Mouse (Mus musculus): ENCODE data around the gene Sec22c. TPM values are rescaled to one million over a fixed set of nuclear protein-coding genes. Genes with fewer than 3 reads are reported as not detected.

The Sec22c gene
- total RNA-seq (2014; rRNA removed): 26.9 and 34.3 TPM in 2 replicates
- 30.5 and 34.4 TPM in 2 replicates for polyA plus RNA-seq (2015; fragmentation: Nextera tagmentation; extraction: Ambion mirVana)

- peak; percentile 96 for ATAC-seq (ENCODE audit: low FRiP score)
- WGBS: 2% methylated on average over 68 of the region's 69 CpGs
- peak; percentile 93 for DNase-seq (ENCODE audit: low spot score)
- Histone ChIP-seq H3K36me3 (ENCODE audit: insufficient read depth, low read length) (no peaks in the 10 kb centered on the region), H3K27me3 (ENCODE audit: insufficient read depth, low read length) (peaks cover 3% of the 10 kb centered on the region; the same call in 1 of the 2 replicates), H3K4me2 (ENCODE audit: low read depth, low read length, poor library complexity, severe bottlenecking) (peak within 1 kb of the TSS; percentile 97), H3K4me3 (ENCODE audit: low read depth, low read length) (peak within 1 kb of the TSS; percentile 68), H3K9me3 (ENCODE audit: low read length) (no peaks in the 10 kb centered on the region), H3K4me1 (ENCODE audit: insufficient read depth, low read length) (peaks cover 5% of the 10 kb centered on the region; the same call in 1 of the 2 replicates), H3K27ac (ENCODE audit: low read depth, low read length) (peak within 1 kb of the TSS; percentile 79), H3K9ac (replicated peaks; ENCODE audit: low read length, poor library complexity, severe bottlenecking) (peak within 1 kb of the TSS; percentile 77)
- no peak for TF ChIP-seq CTCF (IDR thresholded peaks at IDR 0.05)
These were observed at the start of gene Sec22c for GRCm38 (mm10) chr9:121704646-121705625. TSS of gene Sec22c (minus strand) at chr9:121705490.

GRCm38 (mm10) chr9:121754624-121755023 is 49.3 kb upstream of the Sec22c start:
- no peaks in the 10 kb centered on the region for H3K27me3 ChIP-seq (ENCODE audit: insufficient read depth, low read length)
- 89% methylated on average over 3 of the region's 3 CpGs for WGBS
- H3K36me3 ChIP-seq (ENCODE audit: insufficient read depth, low read length): peaks cover 62% of the 10 kb centered on the region
- ATAC-seq (ENCODE audit: low FRiP score) (no peak), DNase-seq (ENCODE audit: low spot score) (no peak)
- H3K27ac ChIP-seq (ENCODE audit: low read depth, low read length): no peak overlapping the region
- no peaks in the 10 kb centered on the region for H3K9me3 ChIP-seq (ENCODE audit: low read length)
- no peak for TF ChIP-seq CTCF (IDR thresholded peaks at IDR 0.05)
- H3K4me3 ChIP-seq (ENCODE audit: low read depth, low read length): no peak overlapping the region
- H3K4me1 ChIP-seq (ENCODE audit: insufficient read depth, low read length): no peaks in the 10 kb centered on the region; the same call in 1 of the 2 replicates
- H3K9ac ChIP-seq (replicated peaks; ENCODE audit: low read length, poor library complexity, severe bottlenecking): no peak overlapping the region
- H3K4me2 ChIP-seq (ENCODE audit: low read depth, low read length, poor library complexity, severe bottlenecking): no peak overlapping the region

- Histone ChIP-seq H3K9ac (replicated peaks; ENCODE audit: low read length, poor library complexity, severe bottlenecking) (no peak overlapping the region), H3K4me1 (ENCODE audit: insufficient read depth, low read length) (no peaks in the 10 kb centered on the region), H3K9me3 (ENCODE audit: low read length) (no peaks in the 10 kb centered on the region), H3K27ac (ENCODE audit: low read depth, low read length) (no peak overlapping the region), H3K27me3 (ENCODE audit: insufficient read depth, low read length) (no peaks in the 10 kb centered on the region), H3K36me3 (ENCODE audit: insufficient read depth, low read length) (peaks cover 78% of the 10 kb centered on the region), H3K4me2 (ENCODE audit: low read depth, low read length, poor library complexity, severe bottlenecking) (no peak overlapping the region), H3K4me3 (ENCODE audit: low read depth, low read length) (no peak overlapping the region)
- no peak for ATAC-seq (ENCODE audit: low FRiP score)
- no peak for TF ChIP-seq CTCF (IDR thresholded peaks at IDR 0.05)
- WGBS: 96% methylated on average over 9 of the region's 9 CpGs
- DNase-seq (ENCODE audit: low spot score): no peak
These were observed 47.5 kb upstream of the Sec22c start for GRCm38 (mm10) chr9:121752774-121753173.

- H3K9ac ChIP-seq (replicated peaks; ENCODE audit: low read length, poor library complexity, severe bottlenecking): no peak overlapping the region
- no peaks in the 10 kb centered on the region for H3K4me1 ChIP-seq (ENCODE audit: insufficient read depth, low read length)
- DNase-seq (ENCODE audit: low spot score) (no peak), ATAC-seq (ENCODE audit: low FRiP score) (no peak)
- no peaks in the 10 kb centered on the region for H3K27me3 ChIP-seq (ENCODE audit: insufficient read depth, low read length)
- TF ChIP-seq CTCF (IDR thresholded peaks at IDR 0.05): no peak
- H3K9me3 ChIP-seq (ENCODE audit: low read length): no peaks in the 10 kb centered on the region
- H3K36me3 ChIP-seq (ENCODE audit: insufficient read depth, low read length): peaks cover 59% of the 10 kb centered on the region
- H3K27ac ChIP-seq (ENCODE audit: low read depth, low read length): no peak overlapping the region
- H3K4me2 ChIP-seq (ENCODE audit: low read depth, low read length, poor library complexity, severe bottlenecking): no peak overlapping the region
- H3K4me3 ChIP-seq (ENCODE audit: low read depth, low read length): no peak overlapping the region
- 91% methylated on average over 8 of the region's 8 CpGs for WGBS
These were observed 38.8 kb upstream of the Sec22c start for GRCm38 (mm10) chr9:121744051-121744450.

- Histone ChIP-seq H3K4me2 (ENCODE audit: low read depth, low read length, poor library complexity, severe bottlenecking) (no peak overlapping the region), H3K9me3 (ENCODE audit: low read length) (no peaks in the 10 kb centered on the region), H3K9ac (replicated peaks; ENCODE audit: low read length, poor library complexity, severe bottlenecking) (no peak overlapping the region), H3K27ac (ENCODE audit: low read depth, low read length) (no peak overlapping the region), H3K36me3 (ENCODE audit: insufficient read depth, low read length) (peaks cover 34% of the 10 kb centered on the region), H3K4me1 (ENCODE audit: insufficient read depth, low read length) (no peaks in the 10 kb centered on the region), H3K4me3 (ENCODE audit: low read depth, low read length) (no peak overlapping the region), H3K27me3 (ENCODE audit: insufficient read depth, low read length) (no peaks in the 10 kb centered on the region)
- ATAC-seq (ENCODE audit: low FRiP score): no peak
- 95% methylated on average over 3 of the region's 3 CpGs for WGBS
- DNase-seq (ENCODE audit: low spot score): no peak
- no peak for TF ChIP-seq CTCF (IDR thresholded peaks at IDR 0.05)
These were observed 35.9 kb upstream of the Sec22c start for GRCm38 (mm10) chr9:121741168-121741567.

- Histone ChIP-seq H3K27me3 (ENCODE audit: insufficient read depth, low read length) (no peaks in the 10 kb centered on the region), H3K27ac (ENCODE audit: low read depth, low read length) (no peak overlapping the region), H3K36me3 (ENCODE audit: insufficient read depth, low read length) (peaks cover 29% of the 10 kb centered on the region), H3K9ac (replicated peaks; ENCODE audit: low read length, poor library complexity, severe bottlenecking) (no peak overlapping the region), H3K9me3 (ENCODE audit: low read length) (no peaks in the 10 kb centered on the region), H3K4me3 (ENCODE audit: low read depth, low read length) (no peak overlapping the region), H3K4me1 (ENCODE audit: insufficient read depth, low read length) (no peaks in the 10 kb centered on the region), H3K4me2 (ENCODE audit: low read depth, low read length, poor library complexity, severe bottlenecking) (no peak overlapping the region)
- WGBS: 86% methylated on average over 6 of the region's 6 CpGs
- no peak for TF ChIP-seq CTCF (IDR thresholded peaks at IDR 0.05)
- no peak for ATAC-seq (ENCODE audit: low FRiP score)
- no peak for DNase-seq (ENCODE audit: low spot score)
These were observed 35.2 kb upstream of the Sec22c start for GRCm38 (mm10) chr9:121740490-121740889.

Measured in midbrain, postnatal 0 days (tissue).